Mouse (Mus musculus): ENCODE measurements around the gene Mfrp.
"Not testable (repeated sequence)": the region's sequence is repeated elsewhere in the genome, so short reads cannot be mapped to it uniquely, and the experiment has no call there.

GRCm38 (mm10) chr9:44111909-44112308 is 10.4 kb downstream of the Mfrp start:
- TF ChIP-seq CTCF, POLR2A (IDR thresholded peaks at IDR 0.05; ENCODE audit: extremely low read depth, insufficient read depth, low read length): not testable (repeated sequence)
